Comparison of ENCODE assay signal across 11 mouse cellular contexts in the genomic region with DNA sequence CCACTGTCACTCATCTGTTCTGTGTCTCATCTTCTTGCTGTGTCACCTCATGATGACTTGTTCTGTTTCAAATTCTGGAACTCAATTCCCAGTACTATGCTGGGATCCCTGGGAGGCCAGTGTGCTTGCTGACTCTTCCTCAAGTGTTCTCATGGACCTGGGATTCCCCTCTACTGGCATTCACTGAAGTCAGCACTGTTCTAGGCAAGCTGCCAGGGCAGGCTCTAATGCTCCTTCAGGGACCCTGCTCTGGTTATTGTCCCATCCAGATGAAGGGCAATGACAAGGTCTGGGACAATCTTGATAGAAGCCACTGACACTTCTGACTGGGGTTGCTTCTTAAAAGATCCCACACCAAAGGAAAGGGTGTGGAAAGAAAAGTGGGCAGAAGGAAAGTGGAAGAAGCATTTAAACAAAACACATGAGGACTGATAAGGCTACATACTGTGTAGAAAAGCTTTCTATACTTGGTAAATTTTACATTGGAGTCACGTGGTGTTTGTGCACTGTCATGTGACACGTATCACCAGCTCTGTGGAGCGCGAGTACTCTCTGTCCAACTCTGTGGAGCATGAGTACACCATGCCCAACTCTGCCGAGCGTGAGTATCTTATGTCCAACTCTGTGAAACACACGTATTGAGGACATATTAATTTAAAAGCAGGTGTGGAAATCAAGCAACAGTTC.
DNase-seq lines count a peak whose midpoint lies in the region; ATAC-seq lines count a peak whose summit lies in the region.
"Had no signal": no experiment of that assay in that cellular context is flagged by ENCODE, and none has a peak within 500 bp of the region (broad histone marks: within the 10 kb centered on the region; RNA-seq: fewer than 3 reads in every experiment).

No protein-coding gene starts in this region.

- no peak overlapping the region for H3K4me2 ChIP-seq in intestine, embryonic 15.5 days (replicated peaks)
- H3K4me2 ChIP-seq: hindbrain, embryonic 15.5 days; lung, embryonic 15.5 days had no signal

- no peak overlapping the region for H3K27ac ChIP-seq in intestine, embryonic 15.5 days
- H3K27ac ChIP-seq: hindbrain, embryonic 15.5 days; lung, embryonic 15.5 days had no signal

- H3K27me3 ChIP-seq in intestine, embryonic 15.5 days (replicated peaks): no peaks in the 10 kb centered on the region
- H3K27me3 ChIP-seq: hindbrain, embryonic 15.5 days; lung, embryonic 15.5 days; Patski had no signal

- no peak overlapping the region for H3K4me3 ChIP-seq in intestine, embryonic 15.5 days (replicated peaks)
- H3K4me3 ChIP-seq: hindbrain, embryonic 15.5 days; lung, embryonic 15.5 days had no signal

- peaks cover 7% of the 10 kb centered on the region for H3K4me1 ChIP-seq in intestine, embryonic 15.5 days (replicated peaks)
- H3K4me1 ChIP-seq: hindbrain, embryonic 15.5 days had no signal

- peak; percentile 56 for DNase-seq in urinary bladder, postnatal 14 days (ENCODE audit: low spot score)
- DNase-seq in urinary bladder, postnatal 36 days (ENCODE audit: low spot score in 2 of 2): no peak
- peak; percentile 57 for DNase-seq in gastrocnemius, postnatal 25 days
- no peak for DNase-seq in layer of hippocampus, postnatal 10 days (ENCODE audit: low spot score in 2 of 2)
- DNase-seq in thymus, postnatal 14 days: no peak
- DNase-seq in c-Kit-positive CD71-positive TER-119-positive erythroid progenitor cells, embryonic 14.5 days (ENCODE audit: low spot score): no peak

- WGBS in intestine, embryonic 15.5 days: 89% methylated on average over 7 of the region's 7 CpGs

- H3K9me3 ChIP-seq in intestine, embryonic 15.5 days: no peaks in the 10 kb centered on the region
- H3K9me3 ChIP-seq: hindbrain, embryonic 15.5 days; lung, embryonic 15.5 days had no signal

- H3K36me3 ChIP-seq in intestine, embryonic 15.5 days: no peaks in the 10 kb centered on the region
- H3K36me3 ChIP-seq: hindbrain, embryonic 15.5 days; lung, embryonic 15.5 days had no signal

- no peak overlapping the region for H3K9ac ChIP-seq in intestine, embryonic 15.5 days
- H3K9ac ChIP-seq: hindbrain, embryonic 15.5 days; lung, embryonic 15.5 days had no signal

- peak; percentile 34; the same call in 1 of the 2 replicates for ATAC-seq in intestine, embryonic 15.5 days
- ATAC-seq in inflammation-experienced regulatory T-cells, adult 6 months: no peak
- ATAC-seq: Patski had no signal

Comparison
In these comparisons a context has a peak if more than half of its experiments do, and no peak if none do; other contexts are left out.
1. DNase-seq: peak in urinary bladder, postnatal 14 days (single experiment) and gastrocnemius, postnatal 25 days (single experiment); none in urinary bladder, postnatal 36 days (0 of 2), layer of hippocampus, postnatal 10 days (0 of 2), thymus, postnatal 14 days (single experiment) and c-Kit-positive CD71-positive TER-119-positive erythroid progenitor cells, embryonic 14.5 days (single experiment).